Mouse (Mus musculus) layer of hippocampus, adult 9-11 months (tissue): ENCODE results near the gene Chchd10.

Experiments
- DNase-seq: peaks from one replicate; pipeline ENCODE4 v3.0.0; 2022

The Chchd10 gene

DNA sequence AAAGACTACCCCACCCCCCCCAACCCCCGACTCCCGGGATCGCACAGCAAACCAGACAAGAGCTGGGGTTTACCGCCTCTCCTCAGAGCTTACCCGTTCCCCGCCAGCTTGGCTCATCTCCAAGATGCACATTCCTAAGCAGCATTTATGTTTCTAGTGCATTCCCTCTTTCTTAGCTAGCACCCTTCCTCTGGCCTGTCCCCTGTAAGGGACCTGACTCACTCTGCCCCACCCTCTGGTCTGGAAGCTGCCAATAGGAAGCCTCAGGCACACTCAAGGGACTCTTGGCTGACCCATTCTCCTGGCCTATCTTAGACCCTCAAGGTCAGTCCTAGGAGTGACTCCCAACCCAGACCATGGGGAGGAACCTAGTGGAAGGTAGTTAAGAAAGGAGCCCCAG is 2.6 kb upstream of the Chchd10 start:
- DNase-seq, result no peak

DNA sequence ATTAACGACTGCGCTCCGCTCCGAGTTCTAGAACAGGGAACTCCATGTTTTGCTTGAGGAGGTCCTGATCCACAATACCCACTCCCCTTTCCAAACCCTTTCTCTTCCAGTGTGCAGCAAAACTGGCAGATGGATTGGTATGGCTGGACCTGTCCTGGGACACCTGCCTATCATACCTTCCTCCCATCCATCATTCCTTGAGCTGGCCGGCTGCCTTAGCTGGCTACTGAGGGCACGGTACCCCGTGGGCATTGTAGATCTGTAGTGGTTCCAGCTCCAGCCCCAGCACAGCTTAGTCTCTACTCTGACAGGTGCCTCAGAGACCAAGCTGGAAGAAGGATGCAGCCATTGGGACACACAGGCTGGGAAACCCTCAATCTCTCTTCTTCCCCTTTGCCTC is 1.6 kb upstream of the Chchd10 start:
- DNase-seq, result no peak

DNA sequence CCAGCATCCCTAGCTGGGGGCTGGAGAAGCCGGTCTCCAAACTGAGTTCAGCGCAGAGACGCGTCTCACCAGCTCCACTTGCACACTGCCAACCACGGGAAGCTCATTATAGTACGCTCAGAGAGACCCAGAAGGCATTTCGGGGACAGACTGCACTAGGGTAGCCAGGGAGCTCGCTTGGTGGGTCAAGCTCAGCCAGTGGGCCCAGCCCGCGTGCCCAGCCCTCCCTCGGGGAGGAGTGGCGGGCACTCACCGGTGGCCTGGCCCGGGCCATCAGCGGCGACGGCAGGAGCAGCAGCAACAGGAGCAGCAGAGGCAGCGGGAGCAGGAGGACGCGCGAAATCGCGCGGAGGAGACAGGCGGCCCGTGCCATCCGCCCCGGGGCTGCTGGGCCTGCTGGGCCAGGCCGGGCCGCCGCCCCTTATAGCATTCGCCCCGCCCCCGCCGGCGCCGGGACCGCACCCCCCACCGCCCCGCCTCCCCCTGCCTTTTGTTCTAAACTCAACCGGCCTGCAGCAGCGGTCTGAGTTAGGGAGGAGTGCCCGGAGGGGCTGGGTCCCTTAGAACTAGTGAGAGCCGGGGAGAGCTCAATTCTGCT is 750 bp upstream of the Chchd10 start:
- DNase-seq, result no peak

DNA sequence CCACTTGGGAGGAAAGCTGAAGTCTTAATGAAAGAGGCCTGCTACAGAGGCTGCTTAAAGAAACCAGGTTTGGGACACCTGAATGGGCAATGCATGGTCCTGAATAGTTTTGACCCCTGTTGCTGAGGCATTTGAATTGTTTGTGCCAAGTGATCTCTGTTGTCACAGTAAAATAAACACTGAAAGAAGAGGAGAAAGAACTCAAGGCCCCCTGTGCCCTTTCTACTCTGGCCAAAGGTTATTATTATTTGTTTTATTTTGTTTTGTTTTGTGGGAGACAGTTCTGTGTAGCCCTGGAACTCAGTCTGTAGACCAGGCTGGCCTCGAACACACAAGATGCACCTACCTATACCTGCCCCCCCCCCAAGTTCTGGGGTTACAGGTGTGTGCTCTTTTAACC is 2.1 kb downstream of the Chchd10 start:
- DNase-seq, result no peak

DNA sequence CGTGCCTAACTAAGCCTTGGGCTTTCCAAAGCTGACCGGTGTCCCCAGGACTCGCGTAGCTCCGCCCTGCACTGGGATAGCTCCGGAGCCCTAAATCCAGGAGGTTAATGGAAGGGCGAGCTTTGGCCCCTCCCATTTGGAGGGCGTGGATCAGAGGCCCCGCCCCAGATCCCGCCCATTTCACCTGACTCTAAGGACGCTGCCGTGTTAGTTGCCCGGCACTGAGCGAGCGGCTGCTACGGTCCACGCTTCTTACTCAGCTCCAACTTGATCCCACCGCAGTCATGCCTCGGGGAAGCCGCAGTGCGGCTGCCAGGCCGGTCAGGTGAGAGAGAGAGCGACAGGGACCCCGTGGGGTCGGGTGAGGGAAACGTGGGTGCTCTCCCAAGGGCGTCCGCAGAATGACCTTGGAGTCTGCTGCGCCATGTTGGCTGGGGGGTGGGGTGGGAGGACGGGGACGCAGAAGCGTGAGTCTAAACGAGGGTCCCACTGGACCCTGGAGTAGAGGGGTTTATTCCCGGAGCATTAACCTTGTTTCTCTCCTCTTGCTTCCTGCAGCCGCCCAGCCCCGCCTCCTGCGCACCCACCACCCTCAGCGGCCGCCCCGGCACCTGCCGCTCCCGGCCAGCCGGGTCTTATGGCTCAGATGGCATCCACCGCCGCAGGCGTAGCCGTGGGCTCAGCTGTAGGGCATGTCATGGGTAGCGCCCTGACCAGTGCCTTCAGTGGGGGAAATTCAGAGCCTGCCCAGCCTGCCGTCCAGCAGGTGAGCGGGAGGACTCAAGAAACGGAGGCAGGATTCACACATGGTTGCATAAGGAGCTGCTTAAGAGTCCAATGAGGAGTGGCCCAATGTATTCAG is 3.0 kb downstream of the Chchd10 start, which contains the start of gene Mmp11:
Mmp11 (minus strand) TSS at position 817 of the 862 bp plus-strand sequence.
- peak; percentile 70 for DNase-seq

DNA sequence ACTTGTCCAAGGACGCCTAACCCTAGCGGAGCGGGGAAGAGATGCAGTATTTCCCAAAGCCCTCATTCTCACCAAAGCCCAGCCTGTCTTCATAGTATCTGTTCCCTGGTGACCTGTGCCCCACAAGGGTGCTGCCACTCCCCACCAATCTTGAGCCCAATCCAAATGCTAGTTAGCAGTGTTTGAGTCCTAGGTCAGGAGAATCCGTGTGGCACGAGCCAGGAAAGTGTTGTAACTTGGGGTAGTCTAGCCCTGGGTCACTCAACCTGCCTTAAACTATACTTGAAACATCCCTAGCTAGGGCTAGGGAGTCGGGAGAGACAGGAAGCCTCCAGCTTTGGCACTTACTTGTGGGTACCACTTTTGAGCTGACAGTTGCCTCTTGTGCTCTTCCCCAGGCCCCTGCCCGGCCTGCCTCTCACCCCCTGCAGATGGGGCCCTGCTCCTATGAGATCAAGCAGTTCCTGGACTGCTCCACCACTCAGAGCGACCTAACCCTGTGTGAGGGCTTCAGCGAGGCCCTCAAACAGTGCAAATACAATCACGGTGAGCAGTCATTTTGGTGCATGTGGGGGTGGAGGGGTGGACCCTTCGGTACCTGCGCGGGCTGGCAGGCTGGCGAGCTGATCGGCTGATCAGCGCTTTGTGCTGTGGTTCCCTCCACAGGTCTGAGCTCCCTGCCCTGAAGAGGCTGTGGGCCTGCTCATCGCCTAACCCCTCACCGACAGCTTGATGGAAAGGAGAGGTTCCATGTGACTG is 4.2 kb downstream of the Chchd10 start:
- DNase-seq, result no peak

DNA sequence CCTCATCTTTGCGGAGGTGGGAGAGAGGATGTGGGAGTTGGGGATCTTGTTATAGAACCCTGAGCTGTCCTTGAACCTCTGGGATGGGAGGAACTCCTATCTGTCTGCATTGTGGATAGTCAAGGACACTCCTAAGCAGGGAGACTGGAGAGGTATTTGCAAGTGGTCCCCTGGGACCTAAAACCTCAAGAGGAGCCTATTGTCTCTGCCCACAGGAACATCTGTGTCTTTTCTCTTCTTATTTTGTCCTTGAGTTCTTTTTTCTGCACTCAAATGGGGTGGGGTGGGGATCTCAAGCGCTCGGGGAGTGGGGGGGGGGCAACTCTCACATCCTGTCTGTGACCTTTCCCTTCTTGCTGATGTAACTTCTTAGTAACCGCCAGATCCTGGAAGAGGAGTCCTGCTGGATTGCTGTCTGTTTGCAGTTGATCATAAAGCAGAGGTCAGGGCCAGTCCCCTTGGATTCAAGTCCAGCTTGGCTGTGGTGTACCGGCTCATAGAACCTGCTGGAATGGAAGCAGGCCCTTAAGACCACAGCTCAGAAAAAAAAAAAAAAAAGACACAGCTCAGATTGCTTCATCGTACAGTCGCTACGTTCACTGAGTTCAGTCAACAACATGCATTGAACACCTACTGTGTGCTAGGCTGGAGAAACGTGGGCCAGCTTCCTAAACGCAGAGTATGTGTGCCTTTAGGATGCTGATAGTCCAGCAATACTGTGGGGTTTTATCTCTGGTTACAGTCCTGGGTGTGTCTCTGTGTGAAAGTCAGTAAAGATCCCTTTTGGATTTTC is 5.1 kb downstream of the Chchd10 start:
- no peak for DNase-seq

DNA sequence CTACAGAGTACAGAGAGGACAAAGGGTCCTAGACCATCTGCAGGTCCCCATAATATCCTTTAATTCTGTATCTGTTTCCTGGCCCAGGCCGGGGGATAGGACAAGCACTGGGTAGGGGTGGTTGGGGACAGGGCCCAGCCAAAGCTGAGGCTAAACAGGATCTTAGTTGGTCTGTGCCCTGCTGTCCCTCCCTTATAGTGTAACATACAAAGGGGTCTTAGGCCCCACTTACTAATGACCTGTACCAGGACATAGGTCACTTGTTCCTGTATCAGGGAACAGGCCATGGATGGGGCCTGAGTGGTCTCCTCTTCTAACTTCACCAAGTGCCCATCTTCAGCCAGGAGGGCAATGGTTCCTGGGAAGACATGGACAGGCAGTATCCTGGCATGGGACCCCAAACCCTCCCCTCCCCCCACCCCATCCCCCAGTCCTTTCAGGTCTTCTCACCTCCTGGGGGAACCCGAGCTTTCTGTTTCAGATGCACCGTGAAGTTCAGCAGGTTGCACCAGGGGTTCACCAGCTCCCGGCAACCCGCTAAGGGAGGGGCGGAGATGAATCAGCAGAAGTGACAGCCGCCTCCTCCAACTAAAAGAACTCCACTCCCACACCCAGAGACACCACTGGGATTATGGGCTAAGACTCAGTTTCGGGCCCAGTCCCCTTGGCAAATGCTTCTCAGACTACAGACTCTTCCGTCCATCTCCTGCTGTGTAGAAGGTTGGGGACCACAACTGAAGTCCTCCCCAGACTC is 6.7 kb downstream of the Chchd10 start:
- no peak for DNase-seq

DNA sequence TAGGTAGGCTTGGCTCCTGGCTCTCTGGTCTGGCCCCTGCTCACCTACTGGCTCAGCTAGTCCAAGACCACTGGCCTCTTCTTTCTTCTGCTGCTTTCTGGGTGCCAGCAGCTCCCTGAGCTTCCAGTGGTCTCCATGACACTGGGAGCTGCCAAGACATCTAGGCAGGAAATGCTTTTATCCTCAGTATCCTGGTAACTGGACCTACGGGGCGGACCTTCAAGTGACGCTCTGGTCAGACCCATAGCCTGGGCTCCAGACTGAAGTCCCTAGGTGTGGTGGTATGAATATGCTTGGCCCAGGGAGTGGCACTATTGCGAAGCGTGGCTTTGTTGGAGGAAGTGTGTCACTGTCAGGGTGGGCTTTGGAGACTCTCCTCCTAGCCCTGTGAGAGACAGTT is 7.6 kb downstream of the Chchd10 start, which contains the start of gene Gm867:
Gm867 (minus strand) TSS at position 153 of the 400 bp plus-strand sequence.
- no peak for DNase-seq

DNA sequence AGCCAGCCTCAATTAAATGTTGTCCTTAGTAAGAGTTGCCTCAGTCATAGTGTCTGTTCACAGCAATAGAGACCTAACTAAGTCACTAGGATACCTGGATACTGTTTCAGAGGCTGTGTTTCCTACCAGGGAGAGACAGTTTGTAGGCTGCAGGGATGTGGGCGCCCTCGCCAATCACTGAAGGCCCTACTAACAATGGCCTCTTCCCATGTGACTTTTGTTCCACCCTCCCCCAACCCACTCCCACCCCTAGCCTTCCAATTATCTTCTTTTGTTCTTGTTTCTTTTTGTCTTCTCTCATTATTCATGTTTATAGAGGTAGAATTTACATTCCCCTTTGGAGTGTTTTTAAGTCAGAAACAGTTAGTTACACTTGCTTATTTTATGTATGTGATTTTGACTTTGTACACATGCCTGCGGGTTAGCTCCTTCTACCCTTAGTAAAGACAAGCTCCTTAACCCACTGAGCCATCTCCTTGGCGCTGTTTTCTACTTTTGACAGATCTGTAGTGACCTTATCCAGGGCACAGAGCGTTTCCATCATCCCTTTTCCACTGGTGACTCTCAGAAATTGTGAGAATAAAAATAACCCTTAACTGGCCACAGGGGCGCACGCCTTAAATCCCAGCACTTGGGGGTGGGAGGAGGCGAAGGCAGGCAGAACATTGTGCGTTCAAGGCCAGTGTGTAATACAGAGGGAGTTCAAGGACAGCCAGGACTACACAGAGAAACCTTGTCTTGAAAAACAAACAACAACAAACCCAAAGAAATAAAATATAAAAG is 8.3 kb downstream of the Chchd10 start:
- DNase-seq, result no peak

DNA sequence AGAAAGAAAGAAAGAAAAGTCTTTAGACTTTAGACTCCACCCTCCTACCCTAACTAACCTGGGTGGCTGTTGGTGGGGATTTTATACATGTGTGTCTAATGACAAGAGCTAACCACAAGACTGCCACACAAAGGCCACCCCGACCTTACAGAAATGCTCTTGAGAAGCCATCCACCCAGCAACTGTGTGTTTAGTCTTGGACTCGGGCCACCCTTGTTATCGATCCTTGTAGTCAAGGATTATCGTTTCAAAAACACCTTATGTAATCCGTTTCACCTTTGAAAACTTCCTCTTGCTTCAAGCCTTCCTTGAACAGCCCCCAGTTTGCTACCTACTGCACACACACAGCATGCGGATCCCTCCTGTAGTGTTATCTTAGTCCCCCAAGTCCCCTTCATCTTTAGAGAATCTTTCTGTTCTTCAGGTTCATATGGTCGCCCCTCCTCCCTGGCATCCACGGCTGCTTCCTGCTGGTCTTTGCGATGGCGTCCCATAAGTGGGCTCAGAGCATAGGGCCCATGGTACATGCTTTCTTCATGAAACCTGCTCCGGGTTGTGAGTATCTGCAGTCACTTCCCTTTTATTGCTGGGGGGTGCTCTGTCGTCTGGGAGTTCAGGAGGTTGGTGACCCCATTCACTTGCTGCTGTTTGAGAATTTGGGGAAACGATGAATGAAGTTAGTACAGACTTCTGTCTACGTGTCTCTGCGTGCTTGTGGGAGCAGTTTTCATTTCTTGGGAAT is 10.0 kb downstream of the Chchd10 start, which contains the start of gene Vpreb3:
Vpreb3 (plus strand) TSS at position 322 of the 742 bp plus-strand sequence.
- no peak for DNase-seq

DNA sequence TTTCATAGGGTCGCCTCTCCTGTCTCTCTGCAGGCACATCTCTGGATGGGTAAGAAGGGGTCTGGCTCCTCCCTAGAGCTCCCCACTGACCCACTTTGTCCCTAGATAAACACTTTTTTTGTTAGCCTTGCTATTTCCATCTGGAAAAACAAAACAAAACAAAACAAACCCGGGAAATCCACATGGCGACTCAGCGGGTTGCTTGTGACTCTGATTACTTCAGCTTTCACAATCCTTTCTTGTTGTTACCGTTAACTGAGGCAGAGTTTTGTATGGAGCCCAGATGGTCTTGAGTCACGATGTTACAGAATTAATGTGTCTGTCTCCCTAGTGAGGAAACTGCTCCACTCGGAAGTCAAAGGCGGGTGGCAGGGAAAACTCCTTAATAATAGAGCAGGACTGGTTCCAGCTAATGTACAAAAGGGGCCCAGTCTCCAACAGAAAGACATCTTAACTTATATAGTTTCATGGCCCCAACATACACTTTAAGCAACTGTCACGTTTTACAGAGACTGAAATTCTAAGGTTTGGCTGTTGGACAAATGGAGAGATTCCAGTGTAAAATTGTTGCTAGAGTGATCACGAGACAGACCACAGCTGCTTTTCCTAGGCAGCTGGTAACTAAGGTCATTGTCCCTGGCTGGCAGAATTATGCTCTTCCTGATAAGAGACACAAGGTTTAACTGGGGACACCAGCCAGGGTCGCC is 11.3 kb downstream of the Chchd10 start:
- peak; percentile 56 for DNase-seq

DNA sequence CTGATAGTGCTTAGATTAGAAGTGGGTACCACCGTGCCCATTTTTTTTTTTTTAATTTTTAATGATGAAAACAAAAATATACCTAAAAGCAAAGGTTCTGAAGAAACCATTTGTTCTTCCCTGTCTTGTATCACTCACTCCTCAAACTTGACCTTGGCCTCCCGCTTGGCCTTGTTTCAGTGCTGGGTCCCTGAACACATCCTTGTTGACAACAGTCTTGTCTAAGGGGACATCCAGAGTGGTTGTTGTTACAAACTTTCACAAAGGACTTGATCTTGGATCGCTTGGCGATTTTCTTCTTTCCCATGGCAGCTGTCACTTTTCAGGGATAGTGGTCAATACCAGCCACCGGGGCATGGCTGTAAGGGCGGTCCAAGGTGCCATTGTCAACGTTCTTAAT is 12.3 kb downstream of the Chchd10 start:
- DNase-seq, result no peak

DNA sequence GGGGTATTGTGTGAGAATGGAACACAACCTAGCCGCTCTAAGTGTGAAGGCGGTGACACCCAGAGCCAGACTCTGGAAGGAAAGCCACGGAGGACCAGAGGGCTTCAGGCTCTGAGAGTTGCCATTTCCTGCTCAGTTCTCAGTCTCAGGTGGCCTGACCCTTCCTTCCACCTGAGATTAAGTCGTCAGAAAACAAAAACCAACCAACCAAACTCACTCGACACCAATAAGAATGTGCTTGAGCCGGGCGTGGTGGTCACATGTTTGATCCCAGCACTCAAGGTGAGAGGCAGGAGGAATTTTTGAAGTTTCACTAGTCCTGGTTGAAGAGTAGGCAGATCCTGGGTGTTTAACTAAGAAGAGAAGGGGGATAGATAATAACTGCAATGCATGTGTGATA is 13.0 kb downstream of the Chchd10 start:
- no peak for DNase-seq

DNA sequence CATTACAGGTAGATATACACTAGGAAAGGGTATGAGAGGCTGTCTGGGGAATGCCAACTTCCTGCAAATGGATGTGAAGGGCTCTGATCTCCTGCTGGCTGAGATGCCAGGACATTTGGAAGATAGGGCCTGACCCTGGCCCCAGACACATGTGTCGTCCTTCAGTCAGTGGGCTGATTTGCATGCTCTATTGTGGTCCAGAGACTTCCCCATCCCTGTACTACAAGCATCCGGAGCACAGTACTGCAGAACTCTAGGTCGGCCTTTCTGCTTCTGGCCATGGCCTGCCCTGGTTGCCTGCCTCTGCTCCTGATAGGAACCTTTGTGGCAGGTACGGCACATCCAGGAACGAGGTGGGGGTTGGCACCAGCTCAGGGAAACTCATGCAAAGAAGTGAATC is 15.1 kb downstream of the Chchd10 start:
- no peak for DNase-seq

DNA sequence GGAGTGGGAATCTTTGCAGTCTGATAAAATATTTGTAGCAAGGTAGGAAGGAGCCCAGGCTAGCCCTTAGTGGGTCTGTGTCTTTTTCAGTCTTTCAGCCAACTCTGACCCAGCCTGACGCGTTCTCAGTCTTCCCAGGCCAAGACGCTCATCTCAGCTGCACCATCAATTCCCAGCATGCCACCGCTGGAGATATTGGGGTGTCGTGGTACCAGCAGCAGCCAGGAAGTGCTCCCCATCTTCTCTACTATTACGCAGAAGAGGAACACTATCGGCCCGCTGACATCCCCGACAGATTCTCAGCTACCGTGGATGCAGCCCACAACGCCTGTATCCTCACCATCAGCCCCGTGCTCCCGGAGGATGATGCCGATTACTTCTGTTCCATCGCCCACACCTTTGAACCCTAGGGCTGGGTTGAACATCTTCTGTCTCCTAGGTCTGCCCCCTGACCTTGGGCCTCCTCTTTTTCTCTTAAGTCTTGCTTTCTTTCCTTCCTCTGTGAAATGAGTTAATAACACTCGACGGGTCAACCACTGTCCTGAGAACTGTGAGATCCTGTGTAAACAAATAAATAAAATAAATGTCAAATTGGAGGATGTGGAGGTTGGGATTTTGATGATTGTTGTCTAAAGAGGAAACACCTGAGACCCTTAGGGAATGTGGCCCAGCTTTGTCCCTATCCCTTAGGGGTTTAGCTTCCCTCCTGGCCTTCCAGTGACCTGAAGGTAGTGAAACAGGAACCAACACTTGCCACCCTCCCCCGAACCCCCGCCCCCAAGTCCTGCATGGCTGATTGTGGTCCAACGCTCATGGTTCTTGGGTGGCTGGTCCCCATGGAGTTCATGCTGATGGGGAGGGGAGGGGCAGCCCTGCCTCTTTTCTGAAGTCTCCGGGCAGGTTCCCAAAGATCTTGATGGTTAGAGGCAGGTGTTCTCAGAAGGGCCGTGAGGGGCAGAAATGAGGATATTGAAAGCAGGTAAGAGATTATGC is 16.4 kb downstream of the Chchd10 start:
- no peak for DNase-seq

DNA sequence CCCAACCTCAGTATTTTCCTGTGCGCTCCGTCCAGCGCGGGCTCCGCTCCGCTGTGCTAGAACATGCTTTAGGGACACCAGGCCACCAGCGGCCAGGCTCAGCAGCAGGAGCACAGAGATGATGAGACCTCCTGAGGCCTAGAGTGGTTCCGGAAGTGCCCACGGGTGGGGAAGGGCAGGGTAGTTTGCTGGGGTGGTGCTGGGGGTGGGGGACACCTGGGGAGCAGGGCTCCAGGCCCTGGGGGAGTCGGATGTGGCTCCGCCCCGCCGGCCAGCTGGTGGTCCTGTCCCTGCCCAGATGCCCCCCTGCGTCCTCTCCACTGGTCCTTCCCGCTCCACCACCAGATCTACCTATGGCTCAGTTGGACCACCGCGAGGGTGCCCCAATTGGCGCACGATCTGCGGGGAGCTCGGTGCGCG is 17.9 kb downstream of the Chchd10 start:
- DNase-seq, result no peak

DNA sequence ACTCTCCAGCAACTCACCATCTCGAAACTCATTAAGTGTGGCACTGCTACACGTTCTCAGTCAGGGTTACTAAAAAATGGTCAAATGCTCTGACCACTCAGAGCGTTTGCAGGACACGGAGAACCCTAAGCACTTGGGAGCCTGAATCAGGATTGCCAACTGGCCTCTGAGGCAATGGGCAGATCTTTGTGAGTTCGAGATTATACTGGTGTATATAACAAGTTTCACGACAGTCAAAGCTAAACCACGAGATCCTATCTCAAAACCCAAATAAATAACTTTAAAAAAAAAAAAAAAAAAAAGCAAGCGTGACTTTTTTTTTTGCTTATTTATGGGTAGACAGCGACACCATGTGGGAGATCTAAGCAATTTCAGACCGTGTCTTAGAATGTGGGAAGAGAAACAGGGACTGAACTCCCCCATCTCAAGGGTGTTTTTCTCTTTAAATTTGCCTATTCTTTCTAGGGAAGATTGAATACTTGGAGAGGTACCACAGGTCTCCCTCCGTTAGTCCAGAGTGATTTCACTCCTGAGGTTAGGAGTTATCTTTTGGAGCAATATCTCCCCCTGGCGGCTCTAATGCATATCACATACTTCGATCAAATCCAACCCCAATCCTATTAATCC is 18.6 kb downstream of the Chchd10 start:
- peak; percentile 34 for DNase-seq
